Mouse (Mus musculus) heart, postnatal 0 days (tissue): ENCODE results near the gene Rpusd1. TPM values are rescaled to one million over a fixed set of nuclear protein-coding genes. Genes with fewer than 3 reads are reported as not detected.

Source experiments
- ATAC-seq: fragments of 200-750 bp; cut with Nextera tagmentation; 2 replicates; pipeline ENCODE4 v1.8.0; 2017; ENCODE audit warnings: low read depth, moderate number of reproducible peaks, moderate library complexity; ENCODE audit not compliant: insufficient read depth
- DNase-seq: peaks from one replicate; pipeline ENCODE4 v3.0.0-alpha.2; 2016; ENCODE audit warnings: low spot score
- H3K27ac ChIP-seq: fragments of 300-500 bp; sonication (generic); 2 replicates; pipeline ENCODE4 v1.5.1; 2014; ENCODE audit warnings: low read depth, mild to moderate bottlenecking
- H3K27me3 ChIP-seq: fragments of 300-500 bp; sonication (generic); 2 replicates; pipeline ENCODE4 v1.6.1; 2014; ENCODE audit warnings: low read length, mixed read lengths; ENCODE audit not compliant: control insufficient read depth, insufficient read depth
- H3K36me3 ChIP-seq: fragments of 300-500 bp; sonication (generic); replicated peaks from 2 replicates; pipeline ENCODE4 v1.6.1; 2014; ENCODE audit warnings: low read length, mixed read lengths; ENCODE audit not compliant: control insufficient read depth, insufficient read depth
- H3K4me1 ChIP-seq: fragments of 300-500 bp; sonication (generic); 2 replicates; pipeline ENCODE4 v1.6.1; 2014; ENCODE audit warnings: antibody characterized with exemption; ENCODE audit not compliant: control insufficient read depth, insufficient read depth
- H3K4me2 ChIP-seq: fragments of 300-500 bp; sonication (generic); 2 replicates; pipeline ENCODE4 v1.6.1; 2014; ENCODE audit warnings: low read depth, mild to moderate bottlenecking, low read length, moderate library complexity
- H3K4me3 ChIP-seq: fragments of 300-500 bp; sonication (generic); 2 replicates; pipeline ENCODE4 v1.5.1; 2014; ENCODE audit warnings: low read depth, low read length
- H3K9ac ChIP-seq: fragments of 300-500 bp; sonication (generic); replicated peaks from 2 replicates; pipeline ENCODE4 v1.6.1; 2014; ENCODE audit warnings: low read depth, low read length, mixed read lengths
- H3K9me3 ChIP-seq: fragments of 300-500 bp; sonication (generic); replicated peaks from 2 replicates; pipeline ENCODE4 v1.6.1; 2016; ENCODE audit warnings: low read length; ENCODE audit not compliant: control insufficient read depth
- CTCF ChIP-seq: IDR thresholded peaks from 2 replicates; pipeline ENCODE4 v1.5.1; 2016; ENCODE audit warnings: antibody characterized with exemption, control low read depth, low read depth
- EP300 ChIP-seq: IDR thresholded peaks from 2 replicates; pipeline ENCODE4 v1.6.1; 2016; ENCODE audit warnings: antibody characterized with exemption, low read depth
- WGBS: fragments of 180-500 bp; shearing (Covaris S2); extraction: QIAGEN DNeasy Blood & Tissue Kit; methylation state at CpG from one replicate; pipeline ENCODE4 v1.1.7; 2014; 5-methylcytosine and 5-hydroxymethylcytosine counted together
- microRNA-seq: library from miRNA; unstranded; fragments of <30 nt; microRNA quantifications from one replicate; pipeline ENCODE4, GENCODE M21; 2016
- polyA plus RNA-seq: library from polyadenylated mRNA; unstranded; fragments of >200 nt; fragmentation: Nextera tagmentation; extraction: Ambion mirVana; gene quantifications from 2 replicates; pipeline ENCODE4 v1.2.1, GENCODE M21; 2015
- total RNA-seq: library from RNA; depleted of rRNA; stranded (reverse); fragments of >200 nt; gene quantifications from 2 replicates; pipeline ENCODE4 v1.2.3, GENCODE M21; 2014; ENCODE audit warnings: low replicate concordance; rRNA removed

The Rpusd1 gene
- total and polyA plus RNA-seq, 2 experiments from 2014 or later: 3.2 to 9.3 TPM

GRCm38 (mm10) chr17:25765886-25766285, 38.4 kb downstream of the Rpusd1 start:
- DNase-seq: no peak
- H3K27me3 ChIP-seq: no peaks in the 10 kb centered on the region
- ATAC-seq: no peak
- no peak overlapping the region for H3K4me3 ChIP-seq
- H3K4me1 ChIP-seq: no peaks in the 10 kb centered on the region
- H3K27ac ChIP-seq: no peak overlapping the region
- TF ChIP-seq EP300 (no peak), CTCF (no peak)
- no peaks in the 10 kb centered on the region for H3K9me3 ChIP-seq
- no peak overlapping the region for H3K9ac ChIP-seq
- WGBS: 60% methylated on average over 5 of the region's 5 CpGs
- no peak overlapping the region for H3K4me2 ChIP-seq
- no peaks in the 10 kb centered on the region for H3K36me3 ChIP-seq

GRCm38 (mm10) chr17:25769331-25769730, 41.9 kb downstream of the Rpusd1 start:
- Histone ChIP-seq H3K9me3 (no peaks in the 10 kb centered on the region), H3K36me3 (no peaks in the 10 kb centered on the region), H3K4me1 (peaks cover 3% of the 10 kb centered on the region), H3K4me3 (no peak overlapping the region), H3K9ac (no peak overlapping the region), H3K27ac (no peak overlapping the region), H3K4me2 (no peak overlapping the region), H3K27me3 (no peaks in the 10 kb centered on the region)
- DNase-seq (no peak), ATAC-seq (no peak)
- WGBS: 49% methylated on average over 9 of the region's 9 CpGs
- TF ChIP-seq EP300: no peak

GRCm38 (mm10) chr17:25773549-25774120, 46.2 kb downstream of the Rpusd1 start, which contains the start of gene Narfl:
Narfl (plus strand) TSS chr17:25773776.
- peak; percentile 94 for DNase-seq
- TF ChIP-seq CTCF (peak; percentile 98), EP300 (peak; percentile 54; the same call in 1 of the 2 replicates)
- ATAC-seq: peak; percentile 92
- H3K9me3 ChIP-seq: no peaks in the 10 kb centered on the region
- H3K27ac ChIP-seq: peak within 1 kb of the TSS; percentile 63; the same call in 1 of the 2 replicates
- peak within 1 kb of the TSS; percentile 82 for H3K4me3 ChIP-seq
- H3K4me1 ChIP-seq: peaks cover 6% of the 10 kb centered on the region
- peak within 1 kb of the TSS; percentile 85 for H3K4me2 ChIP-seq
- peaks cover 20% of the 10 kb centered on the region for H3K36me3 ChIP-seq
- peak within 1 kb of the TSS; percentile 86 for H3K9ac ChIP-seq
- under 1% methylated on average over 37 of the region's 37 CpGs for WGBS
- no peaks in the 10 kb centered on the region for H3K27me3 ChIP-seq

GRCm38 (mm10) chr17:25775318-25776062, 48.0 kb downstream of the Rpusd1 start:
- H3K4me3 ChIP-seq: no peak overlapping the region
- no peak for ATAC-seq
- WGBS: 79% methylated on average over 10 of the region's 10 CpGs
- H3K4me2 ChIP-seq: no peak overlapping the region
- H3K36me3 ChIP-seq: peaks cover 38% of the 10 kb centered on the region
- DNase-seq: no peak
- no peak for TF ChIP-seq EP300
- no peak for TF ChIP-seq CTCF
- no peaks in the 10 kb centered on the region for H3K27me3 ChIP-seq
- peaks cover 6% of the 10 kb centered on the region for H3K4me1 ChIP-seq
- no peak overlapping the region for H3K27ac ChIP-seq
- H3K9me3 ChIP-seq: no peaks in the 10 kb centered on the region
- H3K9ac ChIP-seq: no peak overlapping the region

GRCm38 (mm10) chr17:25777948-25778347, 50.5 kb downstream of the Rpusd1 start:
- WGBS: 93% methylated on average over 5 of the region's 5 CpGs
- no peaks in the 10 kb centered on the region for H3K27me3 ChIP-seq
- H3K36me3 ChIP-seq: peaks cover 63% of the 10 kb centered on the region

More at GRCm38 (mm10) chr17:25777948-25778347, 50.5 kb downstream of the Rpusd1 start:
- no peak for ATAC-seq
- no peak overlapping the region for H3K9ac ChIP-seq
- no peak overlapping the region for H3K4me2 ChIP-seq
- H3K4me1 ChIP-seq: peaks cover 6% of the 10 kb centered on the region
- no peak for TF ChIP-seq CTCF
- TF ChIP-seq EP300: no peak
- no peak overlapping the region for H3K4me3 ChIP-seq
- DNase-seq: no peak
- H3K27ac ChIP-seq: no peak overlapping the region
- H3K9me3 ChIP-seq: no peaks in the 10 kb centered on the region

Small RNA genes within 50 kb of the gene (microRNA-seq; reads per million reads assigned to microRNA genes)
- gene Gm25083 (not detected), gene Mir6966 (0.71 reads per million)

Other genes starting within 250 kb of the Rpusd1 start
- gene Sstr5, start 230.4 kb upstream of the Rpusd1 start, total RNA-seq: 0.12 TPM in 1 of 2 replicates, not detected in the other
- gene Sstr5, start 230.4 kb upstream of the Rpusd1 start, polyA plus RNA-seq: not detected in 2 replicates
- not detected in 2 replicates for gene Sox8, start 157.0 kb upstream of the Rpusd1 start, total RNA-seq
- gene Sox8, start 157.0 kb upstream of the Rpusd1 start, polyA plus RNA-seq: 0.11 and 0.37 TPM in 2 replicates
- 44.9 and 52.8 TPM in 2 replicates for gene Lmf1, start 148.6 kb upstream of the Rpusd1 start, total RNA-seq
- gene Lmf1, start 148.6 kb upstream of the Rpusd1 start, polyA plus RNA-seq: 30.6 and 34.3 TPM in 2 replicates
- gene Gng13, start 10.5 kb upstream of the Rpusd1 start, total RNA-seq: not detected in 2 replicates
- 3.2 and 6.6 TPM in 2 replicates for gene Gng13, start 10.5 kb upstream of the Rpusd1 start, polyA plus RNA-seq
- 9.1 and 10.8 TPM in 2 replicates for gene Chtf18, start 251 bp upstream of the Rpusd1 start, total RNA-seq
- 3.9 and 4.1 TPM in 2 replicates for gene Chtf18, start 251 bp upstream of the Rpusd1 start, polyA plus RNA-seq
- gene Mslnl, start 8.4 kb downstream of the Rpusd1 start, total RNA-seq: not detected in 2 replicates
- not detected in 2 replicates for gene Mslnl, start 8.4 kb downstream of the Rpusd1 start, polyA plus RNA-seq
- gene Msln, start 26.7 kb downstream of the Rpusd1 start, total RNA-seq: 45.4 and 83.3 TPM in 2 replicates
- 58.5 and 60.3 TPM in 2 replicates for gene Msln, start 26.7 kb downstream of the Rpusd1 start, polyA plus RNA-seq
- gene Narfl, start 46.1 kb downstream of the Rpusd1 start, total RNA-seq: 36.8 and 86.7 TPM in 2 replicates
- gene Narfl, start 46.1 kb downstream of the Rpusd1 start, polyA plus RNA-seq: 45.1 and 47.7 TPM in 2 replicates
- 50.3 and 59.4 TPM in 2 replicates for gene Haghl, start 58.0 kb downstream of the Rpusd1 start, total RNA-seq
- 46.1 and 47.7 TPM in 2 replicates for gene Haghl, start 58.0 kb downstream of the Rpusd1 start, polyA plus RNA-seq
- not detected in 2 replicates for gene Ccdc78, start 58.9 kb downstream of the Rpusd1 start, total RNA-seq
- gene Ccdc78, start 58.9 kb downstream of the Rpusd1 start, polyA plus RNA-seq: 0.12 and 0.55 TPM in 2 replicates
- gene Fam173a, start 65.2 kb downstream of the Rpusd1 start, total RNA-seq: 32.0 and 32.5 TPM in 2 replicates
- 55.6 and 63.1 TPM in 2 replicates for gene Fam173a, start 65.2 kb downstream of the Rpusd1 start, polyA plus RNA-seq
- not detected in 2 replicates for gene AC134908.4, start 68.0 kb downstream of the Rpusd1 start, total RNA-seq
- gene AC134908.4, start 68.0 kb downstream of the Rpusd1 start, polyA plus RNA-seq: 0.66 TPM in 1 of 2 replicates, not detected in the other
- 38.5 and 75.3 TPM in 2 replicates for gene Metrn, start 69.5 kb downstream of the Rpusd1 start, total RNA-seq
- 18.2 and 21.0 TPM in 2 replicates for gene Metrn, start 69.5 kb downstream of the Rpusd1 start, polyA plus RNA-seq
- gene Fbxl16, start 81.4 kb downstream of the Rpusd1 start, total RNA-seq: 2.1 TPM in 1 of 2 replicates, not detected in the other
- 0.25 and 0.48 TPM in 2 replicates for gene Fbxl16, start 81.4 kb downstream of the Rpusd1 start, polyA plus RNA-seq
- 13.3 and 20.8 TPM in 2 replicates for gene Wdr24, start 96.0 kb downstream of the Rpusd1 start, total RNA-seq
- gene Wdr24, start 96.0 kb downstream of the Rpusd1 start, polyA plus RNA-seq: 9.6 and 10.5 TPM in 2 replicates
- 32.2 and 34.6 TPM in 2 replicates for gene Jmjd8, start 101.2 kb downstream of the Rpusd1 start, total RNA-seq
- 26.1 and 26.2 TPM in 2 replicates for gene Jmjd8, start 101.2 kb downstream of the Rpusd1 start, polyA plus RNA-seq
- gene Stub1, start 105.7 kb downstream of the Rpusd1 start, total RNA-seq: 115 and 154 TPM in 2 replicates
- gene Stub1, start 105.7 kb downstream of the Rpusd1 start, polyA plus RNA-seq: 212 and 219 TPM in 2 replicates
- gene Rhbdl1, start 109.6 kb downstream of the Rpusd1 start, total RNA-seq: 1.7 and 2.3 TPM in 2 replicates
- gene Rhbdl1, start 109.6 kb downstream of the Rpusd1 start, polyA plus RNA-seq: 1.7 and 2.2 TPM in 2 replicates
- gene Gm20683, start 114.1 kb downstream of the Rpusd1 start, total RNA-seq: 3.8 TPM in 1 of 2 replicates, not detected in the other
- gene Gm20683, start 114.1 kb downstream of the Rpusd1 start, polyA plus RNA-seq: 1.5 and 1.8 TPM in 2 replicates
- 88.2 and 116 TPM in 2 replicates for gene Rhot2, start 117.2 kb downstream of the Rpusd1 start, total RNA-seq
- gene Rhot2, start 117.2 kb downstream of the Rpusd1 start, polyA plus RNA-seq: 27.1 and 27.5 TPM in 2 replicates
- 19.3 and 36.7 TPM in 2 replicates for gene Wdr90, start 133.8 kb downstream of the Rpusd1 start, total RNA-seq
- gene Wdr90, start 133.8 kb downstream of the Rpusd1 start, polyA plus RNA-seq: 3.1 and 4.2 TPM in 2 replicates
- 202 and 225 TPM in 2 replicates for gene Mcrip2, start 141.1 kb downstream of the Rpusd1 start, total RNA-seq
- 346 and 357 TPM in 2 replicates for gene Mcrip2, start 141.1 kb downstream of the Rpusd1 start, polyA plus RNA-seq
- gene Mettl26, start 147.4 kb downstream of the Rpusd1 start, total RNA-seq: 23.1 and 28.1 TPM in 2 replicates
- 27.8 and 28.0 TPM in 2 replicates for gene Mettl26, start 147.4 kb downstream of the Rpusd1 start, polyA plus RNA-seq
- gene Wfikkn1, start 153.2 kb downstream of the Rpusd1 start, total RNA-seq: not detected in 2 replicates
- gene Wfikkn1, start 153.2 kb downstream of the Rpusd1 start, polyA plus RNA-seq: 0.07 and 0.11 TPM in 2 replicates
- 11.4 and 22.5 TPM in 2 replicates for gene Rab40c, start 192.1 kb downstream of the Rpusd1 start, total RNA-seq
- gene Rab40c, start 192.1 kb downstream of the Rpusd1 start, polyA plus RNA-seq: 10.3 and 10.4 TPM in 2 replicates
- 67.9 and 88.0 TPM in 2 replicates for gene Pigq, start 217.3 kb downstream of the Rpusd1 start, total RNA-seq
- gene Pigq, start 217.3 kb downstream of the Rpusd1 start, polyA plus RNA-seq: 46.4 and 47.2 TPM in 2 replicates
- not detected in 2 replicates for gene Nhlrc4, start 217.3 kb downstream of the Rpusd1 start, total RNA-seq
- 0.19 TPM in 1 of 2 replicates, not detected in the other for gene Nhlrc4, start 217.3 kb downstream of the Rpusd1 start, polyA plus RNA-seq
- gene A930017K11Rik, start 224.9 kb downstream of the Rpusd1 start, total RNA-seq: not detected in 2 replicates
- gene A930017K11Rik, start 224.9 kb downstream of the Rpusd1 start, polyA plus RNA-seq: not detected in 2 replicates